Mouse (Mus musculus): Measurements from ENCODE around the gene Pld6. TPM values are rescaled to one million over a fixed set of nuclear protein-coding genes. Genes with fewer than 3 reads are reported as not detected.

Pld6 gene
- polyA plus RNA-seq, 1 experiment = 0.72 TPM

GRCm38 (mm10) chr11:59777259-59777658 is 10.2 kb downstream of the Pld6 start:
- Histone ChIP-seq H3K4me3 (ENCODE audit: low read depth, low read length) (no peak overlapping the region), H3K27me3 (ENCODE audit: control insufficient read depth, insufficient read depth, low read length) (no peaks in the 10 kb centered on the region), H3K36me3 (ENCODE audit: control insufficient read depth, insufficient read depth, low read length) (peaks cover 33% of the 10 kb centered on the region), H3K27ac (ENCODE audit: insufficient read depth, low read depth, low read length) (no peak overlapping the region), H3K4me1 (ENCODE audit: control insufficient read depth, insufficient read depth, insufficient read length, low read length) (no peaks in the 10 kb centered on the region)
- 81% methylated on average over 5 of the region's 5 CpGs for WGBS
- no peak for TF ChIP-seq CTCF (IDR thresholded peaks at IDR 0.05; ENCODE audit: extremely low read depth, insufficient read length, insufficient replicate concordance, low read depth, low read length)
- TF ChIP-seq POLR2A (IDR thresholded peaks at IDR 0.05; ENCODE audit: low read depth, low read length) = no peak

- no peak overlapping the region for H3K4me3 ChIP-seq (ENCODE audit: low read depth, low read length)
- H3K36me3 ChIP-seq (ENCODE audit: control insufficient read depth, insufficient read depth, low read length) = peaks cover 43% of the 10 kb centered on the region
- 92% methylated on average over 13 of the region's 13 CpGs for WGBS
- H3K4me1 ChIP-seq (ENCODE audit: control insufficient read depth, insufficient read depth, insufficient read length, low read length) = no peaks in the 10 kb centered on the region
- no peak overlapping the region for H3K27ac ChIP-seq (ENCODE audit: insufficient read depth, low read depth, low read length)
- H3K27me3 ChIP-seq (ENCODE audit: control insufficient read depth, insufficient read depth, low read length) = no peaks in the 10 kb centered on the region
- TF ChIP-seq CTCF (IDR thresholded peaks at IDR 0.05; ENCODE audit: extremely low read depth, insufficient read length, insufficient replicate concordance, low read depth, low read length) = no peak
- TF ChIP-seq POLR2A (IDR thresholded peaks at IDR 0.05; ENCODE audit: low read depth, low read length) = no peak
Measured at GRCm38 (mm10) chr11:59775435-59776148, 11.9 kb downstream of the Pld6 start.

DNA sequence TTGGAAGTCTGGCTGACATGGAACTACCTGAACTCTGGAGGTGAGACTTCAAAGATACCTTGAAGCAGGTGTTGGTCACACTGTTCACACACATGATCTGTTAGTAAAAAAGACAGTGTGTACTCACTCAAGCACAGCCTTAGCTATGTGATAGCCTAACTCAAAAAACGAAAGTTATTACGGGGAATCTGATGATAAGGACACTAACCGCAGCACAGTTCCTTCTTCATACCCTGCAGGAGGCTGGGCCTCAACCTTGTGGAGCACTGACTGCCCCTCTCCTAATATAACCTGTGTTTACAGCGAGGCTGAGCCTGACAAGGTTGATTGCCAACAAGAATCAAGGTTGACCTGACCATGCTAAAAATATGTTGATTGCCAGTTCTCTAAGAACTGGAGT is 12.9 kb downstream of the Pld6 start:
- H3K36me3 ChIP-seq (ENCODE audit: control insufficient read depth, insufficient read depth, low read length) = peaks cover 53% of the 10 kb centered on the region

GRCm38 (mm10) chr11:59772902-59773301 is 14.5 kb downstream of the Pld6 start:
- peaks cover 68% of the 10 kb centered on the region for H3K36me3 ChIP-seq (ENCODE audit: control insufficient read depth, insufficient read depth, low read length)

More for the DNA sequence above, 12.9 kb downstream of the Pld6 start:
- Histone ChIP-seq H3K4me1 (ENCODE audit: control insufficient read depth, insufficient read depth, insufficient read length, low read length) (no peaks in the 10 kb centered on the region), H3K4me3 (ENCODE audit: low read depth, low read length) (no peak overlapping the region), H3K27ac (ENCODE audit: insufficient read depth, low read depth, low read length) (no peak overlapping the region), H3K27me3 (ENCODE audit: control insufficient read depth, insufficient read depth, low read length) (no peaks in the 10 kb centered on the region)
- TF ChIP-seq POLR2A (IDR thresholded peaks at IDR 0.05; ENCODE audit: low read depth, low read length) = no peak
- no peak for TF ChIP-seq CTCF (IDR thresholded peaks at IDR 0.05; ENCODE audit: extremely low read depth, insufficient read length, insufficient replicate concordance, low read depth, low read length)
- 52% methylated on average over 4 of the region's 4 CpGs for WGBS

GRCm38 (mm10) chr11:59772291-59772690 is 15.2 kb downstream of the Pld6 start:
- WGBS = 84% methylated on average over 2 of the region's 2 CpGs
- H3K4me3 ChIP-seq (ENCODE audit: low read depth, low read length) = no peak overlapping the region
- peaks cover 67% of the 10 kb centered on the region for H3K36me3 ChIP-seq (ENCODE audit: control insufficient read depth, insufficient read depth, low read length)
- H3K27ac ChIP-seq (ENCODE audit: insufficient read depth, low read depth, low read length) = no peak overlapping the region
- H3K4me1 ChIP-seq (ENCODE audit: control insufficient read depth, insufficient read depth, insufficient read length, low read length) = no peaks in the 10 kb centered on the region
- no peaks in the 10 kb centered on the region for H3K27me3 ChIP-seq (ENCODE audit: control insufficient read depth, insufficient read depth, low read length)
- no peak for TF ChIP-seq POLR2A (IDR thresholded peaks at IDR 0.05; ENCODE audit: low read depth, low read length)
- TF ChIP-seq CTCF (IDR thresholded peaks at IDR 0.05; ENCODE audit: extremely low read depth, insufficient read length, insufficient replicate concordance, low read depth, low read length) = no peak

More at GRCm38 (mm10) chr11:59772902-59773301, 14.5 kb downstream of the Pld6 start:
- 86% methylated on average over 4 of the region's 4 CpGs for whole genome bisulfite sequencing
- Histone ChIP-seq H3K27me3 (ENCODE audit: control insufficient read depth, insufficient read depth, low read length) (no peaks in the 10 kb centered on the region), H3K4me3 (ENCODE audit: low read depth, low read length) (no peak overlapping the region), H3K4me1 (ENCODE audit: control insufficient read depth, insufficient read depth, insufficient read length, low read length) (no peaks in the 10 kb centered on the region), H3K27ac (ENCODE audit: insufficient read depth, low read depth, low read length) (no peak overlapping the region)
- no peak for TF ChIP-seq POLR2A (IDR thresholded peaks at IDR 0.05; ENCODE audit: low read depth, low read length)
- TF ChIP-seq CTCF (IDR thresholded peaks at IDR 0.05; ENCODE audit: extremely low read depth, insufficient read length, insufficient replicate concordance, low read depth, low read length) = no peak

DNA sequence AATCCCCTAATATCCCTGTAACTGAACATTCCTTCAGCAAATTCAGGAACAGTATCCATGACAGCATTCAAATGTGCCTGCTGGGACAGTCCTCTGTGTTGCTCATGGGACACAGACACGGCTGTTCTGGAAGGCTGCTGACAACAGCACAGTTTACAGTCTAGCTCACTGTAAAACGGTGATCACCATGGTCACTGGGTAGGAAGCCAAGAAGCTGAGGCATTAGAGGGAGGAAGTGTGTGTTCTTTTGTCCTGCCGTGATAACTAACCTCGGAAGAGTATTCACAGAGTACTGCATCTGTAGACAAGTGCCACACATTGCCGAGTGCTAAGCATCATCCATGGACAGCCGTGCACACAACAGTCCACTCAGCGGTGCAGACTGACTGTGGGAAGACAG is 16.7 kb downstream of the Pld6 start:
- no peak overlapping the region for H3K27ac ChIP-seq (ENCODE audit: insufficient read depth, low read depth, low read length)
- WGBS = 84% methylated on average over 7 of the region's 7 CpGs
- H3K36me3 ChIP-seq (ENCODE audit: control insufficient read depth, insufficient read depth, low read length) = peaks cover 71% of the 10 kb centered on the region
- no peaks in the 10 kb centered on the region for H3K27me3 ChIP-seq (ENCODE audit: control insufficient read depth, insufficient read depth, low read length)
- no peak for TF ChIP-seq CTCF (IDR thresholded peaks at IDR 0.05; ENCODE audit: extremely low read depth, insufficient read length, insufficient replicate concordance, low read depth, low read length)
- TF ChIP-seq POLR2A (IDR thresholded peaks at IDR 0.05; ENCODE audit: low read depth, low read length) = no peak
- H3K4me3 ChIP-seq (ENCODE audit: low read depth, low read length) = no peak overlapping the region
- H3K4me1 ChIP-seq (ENCODE audit: control insufficient read depth, insufficient read depth, insufficient read length, low read length) = no peaks in the 10 kb centered on the region

GRCm38 (mm10) chr11:59769738-59770137 is 17.7 kb downstream of the Pld6 start:
- Histone ChIP-seq H3K27ac (ENCODE audit: insufficient read depth, low read depth, low read length) (no peak overlapping the region), H3K4me1 (ENCODE audit: control insufficient read depth, insufficient read depth, insufficient read length, low read length) (no peaks in the 10 kb centered on the region), H3K36me3 (ENCODE audit: control insufficient read depth, insufficient read depth, low read length) (peaks cover 74% of the 10 kb centered on the region), H3K27me3 (ENCODE audit: control insufficient read depth, insufficient read depth, low read length) (no peaks in the 10 kb centered on the region), H3K4me3 (ENCODE audit: low read depth, low read length) (no peak overlapping the region)
- no peak for TF ChIP-seq POLR2A (IDR thresholded peaks at IDR 0.05; ENCODE audit: low read depth, low read length)
- no peak for TF ChIP-seq CTCF (IDR thresholded peaks at IDR 0.05; ENCODE audit: extremely low read depth, insufficient read length, insufficient replicate concordance, low read depth, low read length)
- WGBS = 80% methylated on average over 6 of the region's 6 CpGs

Data from small intestine, adult 2 months (tissue).